Mouse (Mus musculus) gonadal fat pad, adult 2 months (tissue): ENCODE measurements around the gene Ppp2r5e. TPM values are rescaled to one million over a fixed set of nuclear protein-coding genes. Genes with fewer than 3 reads are reported as not detected.
"Not testable (repeated sequence)": the region's sequence is repeated elsewhere in the genome, so short reads cannot be mapped to it uniquely, and the experiment has no call there.

ENCODE experiments used
- DNase-seq: peaks from one replicate; pipeline ENCODE4 v3.0.0-alpha.2; 2012; ENCODE audit warnings: low read depth
- polyA plus RNA-seq: library from polyadenylated mRNA; depleted of rRNA; stranded (reverse); fragments of >200 nt; gene quantifications from 2 replicates; pipeline ENCODE4 v1.2.3, GENCODE M21; 2012

The Ppp2r5e gene
- polyA plus RNA-seq, 1 experiment = 9.0 TPM

DNA sequence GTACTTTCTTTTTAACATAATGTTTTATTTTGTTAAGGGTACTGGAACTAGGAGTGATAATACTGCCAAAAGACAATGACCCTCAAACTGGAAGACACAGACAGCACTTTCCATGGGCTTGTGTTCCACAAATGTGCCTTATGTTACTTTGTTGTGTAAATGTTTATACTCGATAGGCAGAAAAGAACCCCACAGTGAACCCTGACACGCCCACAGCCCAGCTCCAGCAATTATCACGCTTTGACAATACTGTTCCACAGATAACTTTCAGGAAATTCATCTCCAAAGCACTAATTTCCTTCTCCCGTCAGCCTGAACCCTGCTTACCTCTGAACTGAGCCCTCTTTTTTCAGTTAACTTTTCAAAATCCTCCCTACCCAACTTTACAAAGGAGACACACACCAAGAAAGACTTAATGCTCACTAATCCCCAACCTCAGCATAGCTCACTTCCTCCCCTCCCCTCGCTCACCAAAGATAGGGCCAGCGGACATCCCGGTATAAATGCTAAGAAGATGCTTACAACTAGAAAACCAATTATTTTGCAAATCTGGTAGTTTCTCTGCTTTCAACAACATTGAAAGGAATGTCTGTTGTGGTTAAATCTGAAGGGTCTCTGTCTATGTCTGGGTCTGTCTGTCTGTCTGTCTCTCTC is 58.9 kb downstream of the Ppp2r5e start:
- no peak for DNase-seq

- no peak for DNase-seq
These were observed 59.5 kb downstream of the Ppp2r5e start for GRCm38 (mm10) chr12:75536566-75536965.

- no peak for DNase-seq
These were observed 62.9 kb downstream of the Ppp2r5e start for GRCm38 (mm10) chr12:75533145-75533544.

DNA sequence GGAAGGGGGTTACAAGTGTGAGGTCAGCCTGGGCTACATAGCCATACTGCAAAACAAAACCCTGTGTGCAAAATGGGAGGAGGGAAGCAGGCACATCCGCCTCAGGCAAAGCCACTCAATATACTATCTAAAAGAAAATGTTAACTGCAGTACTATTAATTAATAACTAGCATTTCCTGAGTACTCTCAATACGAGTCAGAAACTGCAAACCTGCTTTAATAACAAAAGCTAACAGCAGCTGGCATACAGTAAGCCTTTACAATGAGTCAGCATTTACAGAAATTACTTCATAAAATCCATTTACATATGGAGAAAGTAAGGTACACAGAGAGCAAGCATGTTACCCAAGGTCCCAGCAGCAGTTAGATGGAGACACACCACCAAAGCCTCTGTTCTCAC is 64.2 kb downstream of the Ppp2r5e start:
- no peak for DNase-seq

GRCm38 (mm10) chr12:75528857-75529808 is 66.9 kb downstream of the Ppp2r5e start:
- DNase-seq = no peak

GRCm38 (mm10) chr12:75528300-75528699 is 67.7 kb downstream of the Ppp2r5e start:
- DNase-seq = no peak

DNA sequence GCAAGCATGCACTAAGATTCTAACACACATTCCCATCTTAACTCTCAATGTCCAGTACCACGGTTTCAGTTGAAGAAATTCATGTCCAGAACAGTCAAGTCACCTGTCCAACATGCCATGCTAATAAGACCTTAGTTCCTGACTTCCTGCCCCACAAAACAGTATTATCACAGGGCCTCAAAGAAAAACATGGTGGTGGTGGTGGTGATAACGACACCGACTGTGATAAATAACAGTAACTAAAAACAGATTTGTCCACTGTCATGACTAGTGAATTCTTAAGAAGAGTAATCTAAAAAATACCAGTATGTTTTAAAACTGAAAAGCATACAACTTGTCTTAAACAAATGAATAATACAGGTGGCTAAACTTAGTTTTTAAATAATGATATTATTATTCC is 71.8 kb downstream of the Ppp2r5e start:
- DNase-seq = no peak

DNA sequence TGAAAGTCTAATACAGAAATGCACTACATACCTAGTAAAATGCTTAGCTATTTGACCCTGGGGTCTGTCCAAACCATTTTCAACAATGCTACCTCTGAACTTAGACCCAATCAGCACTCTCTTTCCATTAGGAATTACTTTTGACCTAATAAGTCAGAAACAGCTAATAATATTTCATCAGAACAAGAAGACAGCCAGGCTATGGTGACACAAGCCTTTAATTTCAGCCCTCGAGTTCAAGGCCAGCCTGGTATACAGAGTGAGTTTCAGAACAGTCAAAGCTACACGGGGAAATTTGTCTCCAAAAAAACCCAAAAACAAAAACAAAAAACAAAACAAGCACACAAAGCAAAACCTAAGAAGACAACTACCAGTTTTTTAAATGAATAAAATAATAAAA is 73.1 kb downstream of the Ppp2r5e start:
- no peak for DNase-seq

DNA sequence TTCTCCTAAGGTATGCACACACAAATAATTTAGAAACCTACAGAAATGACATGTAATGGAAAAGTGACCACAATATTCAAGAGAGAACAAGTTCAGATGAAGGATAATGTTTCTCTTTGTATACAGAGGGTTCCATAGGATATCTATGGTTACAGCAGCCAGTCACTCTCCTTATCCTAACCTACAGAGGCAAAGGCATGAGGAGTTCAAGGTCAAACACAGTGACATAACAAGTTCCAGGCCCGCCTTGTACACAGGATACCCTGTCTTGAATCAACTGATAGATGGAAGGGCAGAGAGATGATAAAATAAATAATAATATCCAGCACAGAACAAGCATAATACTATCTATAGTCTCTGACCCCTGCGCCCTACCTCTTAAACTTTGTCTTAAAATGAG is 73.7 kb downstream of the Ppp2r5e start:
- no peak for DNase-seq

DNA sequence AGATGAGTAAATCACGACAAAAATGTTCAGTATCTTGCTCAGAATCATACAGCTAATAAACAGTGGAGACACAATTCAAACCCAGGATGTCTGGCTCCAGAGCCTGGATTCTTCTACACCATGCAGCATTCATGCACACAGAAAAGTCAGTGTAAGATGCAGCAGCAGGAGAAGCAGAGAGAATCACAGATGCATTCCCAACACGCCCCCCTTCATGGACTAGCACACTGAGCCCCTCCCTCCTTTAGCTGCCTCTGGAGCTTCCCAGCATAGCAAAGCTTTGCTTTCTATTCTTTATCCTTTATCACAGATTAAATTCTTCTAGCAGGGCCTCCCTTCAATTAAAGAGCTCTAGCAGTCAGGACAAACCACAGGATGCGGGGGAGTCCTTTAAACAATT is 75.7 kb downstream of the Ppp2r5e start:
- no peak for DNase-seq

- no peak for DNase-seq
These were observed 76.7 kb downstream of the Ppp2r5e start for GRCm38 (mm10) chr12:75519181-75519940.

DNA sequence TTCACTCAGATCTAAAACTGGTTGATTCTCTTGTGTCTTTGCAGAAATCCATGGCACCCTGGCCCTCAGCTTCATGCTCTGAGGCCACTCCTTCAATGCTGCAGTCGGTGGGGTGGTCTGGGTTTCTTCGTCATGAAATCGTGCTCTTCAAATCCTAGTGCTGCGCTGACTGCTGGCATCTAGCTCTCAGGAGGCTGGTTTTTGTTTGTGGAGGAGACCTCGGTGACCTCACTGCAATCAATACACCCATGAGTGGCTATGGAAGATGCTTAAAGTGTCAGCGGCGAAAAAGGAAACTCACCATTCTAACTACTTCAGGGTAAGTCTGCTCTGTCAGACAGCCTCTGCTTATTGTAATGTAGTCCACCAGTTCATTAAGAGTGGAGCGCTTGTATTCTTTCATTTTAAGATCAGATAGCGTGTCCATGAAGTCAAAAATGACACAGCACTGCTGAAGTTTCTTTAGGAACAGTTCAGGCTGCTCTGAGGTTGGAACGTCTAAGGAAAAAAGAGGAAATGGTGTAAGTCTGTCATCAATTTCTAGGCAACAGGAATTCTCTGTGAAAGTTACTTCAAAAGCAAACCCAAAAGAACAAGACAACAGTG is 80.6 kb downstream of the Ppp2r5e start:
- no peak for DNase-seq

DNA sequence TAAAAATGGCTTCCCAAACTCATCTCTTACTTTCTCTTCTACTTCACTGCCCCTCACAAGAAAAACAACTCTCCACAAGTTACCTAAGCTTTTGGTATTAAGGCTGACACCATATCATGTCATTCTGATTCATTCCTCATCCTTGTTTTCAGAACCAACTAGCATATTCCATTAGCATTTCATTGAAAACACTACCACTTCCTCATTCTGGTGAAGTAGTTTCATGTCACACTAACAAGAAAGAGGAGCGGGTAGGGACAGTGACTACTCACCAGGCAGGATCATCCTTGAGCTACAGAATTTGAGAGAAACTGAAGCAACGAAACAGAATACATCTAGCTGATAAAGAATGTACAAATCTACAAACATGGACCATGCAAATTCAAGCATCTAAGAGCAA is 84.5 kb downstream of the Ppp2r5e start:
- no peak for DNase-seq

- no peak for DNase-seq
These were observed 90.9 kb downstream of the Ppp2r5e start for GRCm38 (mm10) chr12:75504991-75505650.

- DNase-seq = no peak
These were observed 93.4 kb downstream of the Ppp2r5e start for GRCm38 (mm10) chr12:75502664-75503063.

GRCm38 (mm10) chr12:75497698-75498097 is 98.3 kb downstream of the Ppp2r5e start:
- no peak for DNase-seq

DNA sequence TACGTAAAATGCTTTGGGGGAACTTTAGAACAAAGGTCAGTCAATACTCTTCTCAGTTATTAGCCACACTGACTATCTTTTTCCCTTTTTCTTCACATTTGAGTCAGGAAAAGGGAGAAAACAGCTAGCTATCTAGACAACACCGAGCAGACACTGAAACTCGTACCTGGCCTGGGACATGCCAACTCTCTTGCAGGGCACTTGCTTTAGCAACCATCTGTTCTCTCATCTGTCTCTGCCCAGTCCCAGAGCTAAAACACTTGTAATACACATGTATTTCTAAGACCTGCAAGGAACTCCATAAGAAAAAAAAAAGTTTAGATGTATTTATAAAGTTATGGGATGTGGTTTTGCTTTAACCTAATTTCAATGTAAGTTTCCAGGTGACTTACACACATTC is 100.4 kb downstream of the Ppp2r5e start:
- no peak for DNase-seq

GRCm38 (mm10) chr12:75494643-75495042 is 101.4 kb downstream of the Ppp2r5e start:
- no peak for DNase-seq

DNA sequence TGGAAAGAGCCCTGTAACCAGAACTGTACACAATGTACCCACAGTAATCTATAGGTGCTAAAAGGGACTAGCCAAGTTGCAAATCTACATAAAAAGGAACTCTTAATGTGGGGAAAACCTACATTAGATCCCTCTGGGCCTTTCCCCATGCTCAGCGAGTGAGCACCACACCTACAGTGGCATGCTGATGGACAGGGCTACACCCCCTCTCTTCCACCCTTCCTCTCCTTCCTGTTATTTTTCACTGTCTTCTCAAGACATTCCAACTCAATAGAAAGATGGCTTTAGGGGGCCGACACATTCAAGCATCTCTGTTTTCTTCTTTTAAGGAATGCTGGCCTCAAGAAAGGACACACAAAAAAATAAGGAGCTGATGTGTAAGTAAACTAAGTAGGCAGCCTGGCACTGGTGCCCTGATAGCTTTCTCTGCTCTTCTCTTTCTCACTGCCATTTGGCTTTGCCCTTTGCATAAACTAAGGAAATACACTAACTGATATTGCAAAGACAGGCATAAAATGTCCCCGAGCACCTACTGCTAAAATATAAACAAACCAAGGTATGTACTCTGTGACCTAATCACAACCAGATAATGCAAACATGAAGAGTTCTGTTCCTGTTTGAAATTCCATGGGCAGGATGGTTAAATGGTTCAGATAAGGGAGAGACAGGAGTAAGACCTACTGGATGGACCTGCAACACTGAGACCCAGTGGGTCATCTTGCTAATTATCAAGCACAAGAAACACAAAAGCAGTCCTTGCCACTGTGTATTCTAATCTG is 103.3 kb downstream of the Ppp2r5e start:
- DNase-seq = no peak

DNA sequence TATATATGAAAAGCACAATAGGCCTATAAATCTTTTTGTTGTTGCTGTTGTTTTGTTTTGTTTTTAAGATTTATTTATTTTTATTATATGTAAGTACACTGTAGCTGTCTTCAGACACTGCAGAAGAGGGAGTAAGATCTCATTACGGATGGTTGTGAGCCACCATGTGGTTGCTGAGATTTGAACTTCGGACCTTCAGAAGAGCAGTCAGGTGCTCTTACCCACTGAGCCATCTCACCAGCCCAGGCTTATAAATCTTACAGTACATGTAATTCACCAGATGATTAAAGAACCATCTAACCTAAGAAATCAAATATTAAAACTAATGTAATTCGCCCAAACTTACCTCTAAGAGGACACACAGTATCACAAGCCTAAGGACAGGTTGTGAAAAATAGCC is 103.9 kb downstream of the Ppp2r5e start:
- DNase-seq = not testable (repeated sequence)

DNA sequence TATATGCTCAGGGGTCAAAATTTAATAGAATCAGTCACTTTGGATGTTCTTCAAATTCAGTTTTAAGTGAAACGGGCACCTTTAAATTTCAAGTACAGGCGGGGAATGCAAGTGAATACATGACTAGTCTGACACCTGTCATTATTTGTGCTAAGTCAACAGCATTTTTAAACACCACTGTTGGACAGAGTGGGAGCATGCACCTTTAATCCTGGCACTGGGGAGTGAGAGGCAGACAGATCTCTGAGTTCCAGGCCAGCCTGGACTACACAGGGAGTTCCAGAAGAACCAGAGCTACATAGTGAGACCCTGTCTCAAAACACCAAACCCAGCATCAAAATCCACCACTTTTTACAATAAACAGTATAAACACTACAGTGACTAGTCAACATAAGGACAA is 108.5 kb downstream of the Ppp2r5e start:
- DNase-seq = no peak
